Mouse (Mus musculus) forebrain, embryonic 15.5 days (tissue): ENCODE measurements around the gene Fbp1. TPM values are rescaled to one million over a fixed set of nuclear protein-coding genes. Genes with fewer than 3 reads are reported as not detected.

ENCODE experiments used
- ATAC-seq: fragments of 200-750 bp; cut with Nextera tagmentation; replicated peaks from 2 replicates; pipeline ENCODE4 v1.8.0; 2017; ENCODE audit warnings: mild to moderate bottlenecking, moderate TSS enrichment, moderate library complexity
- H3K27ac ChIP-seq: fragments of 300-500 bp; sonication (generic); replicated peaks from 2 replicates; pipeline ENCODE4 v1.5.1; 2015; ENCODE audit warnings: mild to moderate bottlenecking, inconsistent platforms
- H3K27me3 ChIP-seq: fragments of 300-500 bp; sonication (generic); 2 replicates; pipeline ENCODE4 v1.6.1; 2015; ENCODE audit warnings: inconsistent platforms
- H3K36me3 ChIP-seq: fragments of 300-500 bp; sonication (generic); 2 replicates; pipeline ENCODE4 v1.6.1; 2015; ENCODE audit warnings: mild to moderate bottlenecking, inconsistent platforms
- H3K4me1 ChIP-seq: fragments of 300-500 bp; sonication (generic); 2 replicates; pipeline ENCODE4 v1.6.1; 2015; ENCODE audit warnings: inconsistent platforms
- H3K4me2 ChIP-seq: fragments of 300-500 bp; sonication (generic); replicated peaks from 2 replicates; pipeline ENCODE4 v1.6.1; 2015; ENCODE audit warnings: mild to moderate bottlenecking, inconsistent platforms
- H3K4me3 ChIP-seq: fragments of 300-500 bp; sonication (generic); 2 replicates; pipeline ENCODE4 v1.5.1; 2015; ENCODE audit warnings: mild to moderate bottlenecking, inconsistent platforms
- H3K9ac ChIP-seq: fragments of 300-500 bp; sonication (generic); replicated peaks from 2 replicates; pipeline ENCODE4 v1.6.1; 2015; ENCODE audit warnings: mild to moderate bottlenecking, inconsistent platforms
- H3K9me3 ChIP-seq: fragments of 300-500 bp; sonication (generic); 2 replicates; pipeline ENCODE4 v1.6.1; 2016; ENCODE audit warnings: inconsistent platforms
- WGBS: fragments of 180-500 bp; shearing (Covaris S2); methylation state at CpG from one replicate; pipeline ENCODE4 v1.1.7; 2015; ENCODE audit warnings: mixed read lengths; 5-methylcytosine and 5-hydroxymethylcytosine counted together
- polyA plus RNA-seq: library from polyadenylated mRNA; unstranded; fragments of >200 nt; fragmentation: Nextera tagmentation; extraction: Ambion mirVana; gene quantifications from 2 replicates; pipeline ENCODE4 v1.2.1, GENCODE M21; 2015

Fbp1 gene
- polyA plus RNA-seq, 1 experiment from 2014 or later = not detected

GRCm38 (mm10) chr13:62910206-62910605, 22.1 kb upstream of the Fbp1 start:
- Histone ChIP-seq H3K9ac (no peak overlapping the region), H3K9me3 (no peaks in the 10 kb centered on the region), H3K4me1 (peaks cover 3% of the 10 kb centered on the region; the same call in 1 of the 2 replicates), H3K4me2 (no peak overlapping the region), H3K27me3 (no peaks in the 10 kb centered on the region), H3K36me3 (no peaks in the 10 kb centered on the region), H3K4me3 (no peak overlapping the region), H3K27ac (no peak overlapping the region)
- no peak for ATAC-seq
- 82% methylated on average over 4 of the region's 4 CpGs for whole genome bisulfite sequencing

GRCm38 (mm10) chr13:62909776-62910175, 21.7 kb upstream of the Fbp1 start:
- ATAC-seq = no peak
- WGBS = 79% methylated on average over 5 of the region's 5 CpGs

GRCm38 (mm10) chr13:62908163-62908559, 20.1 kb upstream of the Fbp1 start:
- Histone ChIP-seq H3K9me3 (no peaks in the 10 kb centered on the region), H3K9ac (no peak overlapping the region), H3K4me2 (no peak overlapping the region), H3K4me1 (peaks cover 3% of the 10 kb centered on the region; the same call in 1 of the 2 replicates), H3K36me3 (no peaks in the 10 kb centered on the region), H3K27ac (no peak overlapping the region), H3K4me3 (no peak overlapping the region), H3K27me3 (no peaks in the 10 kb centered on the region)
- ATAC-seq = no peak
- 52% methylated on average over 8 of the region's 8 CpGs for WGBS

More at GRCm38 (mm10) chr13:62909776-62910175, 21.7 kb upstream of the Fbp1 start:
- H3K9ac ChIP-seq = no peak overlapping the region
- no peaks in the 10 kb centered on the region for H3K36me3 ChIP-seq
- peaks cover 3% of the 10 kb centered on the region; the same call in 1 of the 2 replicates for H3K4me1 ChIP-seq
- H3K4me2 ChIP-seq = no peak overlapping the region
- no peaks in the 10 kb centered on the region for H3K9me3 ChIP-seq
- no peak overlapping the region for H3K4me3 ChIP-seq
- no peak overlapping the region for H3K27ac ChIP-seq
- no peaks in the 10 kb centered on the region for H3K27me3 ChIP-seq

- Histone ChIP-seq H3K9ac (no peak overlapping the region), H3K4me1 (peaks cover 3% of the 10 kb centered on the region; the same call in 1 of the 2 replicates), H3K4me3 (no peak overlapping the region), H3K27me3 (no peaks in the 10 kb centered on the region), H3K4me2 (no peak overlapping the region; the same call in 1 of the 2 replicates), H3K27ac (no peak overlapping the region), H3K9me3 (no peaks in the 10 kb centered on the region), H3K36me3 (no peaks in the 10 kb centered on the region)
- WGBS = 73% methylated on average over 14 of the region's 14 CpGs
- ATAC-seq = no peak
Measured at GRCm38 (mm10) chr13:62907527-62908162, 19.6 kb upstream of the Fbp1 start.

GRCm38 (mm10) chr13:62901139-62901538, 13.1 kb upstream of the Fbp1 start:
- Histone ChIP-seq H3K36me3 (no peaks in the 10 kb centered on the region), H3K4me2 (no peak overlapping the region), H3K4me3 (no peak overlapping the region), H3K9ac (no peak overlapping the region), H3K27me3 (no peaks in the 10 kb centered on the region), H3K9me3 (no peaks in the 10 kb centered on the region), H3K4me1 (no peaks in the 10 kb centered on the region), H3K27ac (no peak overlapping the region)
- no peak for ATAC-seq

- no peaks in the 10 kb centered on the region for H3K9me3 ChIP-seq
- 81% methylated on average over 4 of the region's 4 CpGs for WGBS
- no peaks in the 10 kb centered on the region for H3K4me1 ChIP-seq
- no peak overlapping the region for H3K27ac ChIP-seq
- no peak overlapping the region for H3K9ac ChIP-seq
- no peak for ATAC-seq
- H3K4me3 ChIP-seq = no peak overlapping the region
- no peaks in the 10 kb centered on the region for H3K36me3 ChIP-seq
- H3K4me2 ChIP-seq = no peak overlapping the region
- no peaks in the 10 kb centered on the region for H3K27me3 ChIP-seq
Measured at GRCm38 (mm10) chr13:62897927-62898646, 10.0 kb upstream of the Fbp1 start.

- ATAC-seq = no peak
- Histone ChIP-seq H3K27me3 (peaks cover under 1% of the 10 kb centered on the region; the same call in 1 of the 2 replicates), H3K4me1 (no peaks in the 10 kb centered on the region), H3K4me3 (no peak overlapping the region), H3K9me3 (no peaks in the 10 kb centered on the region), H3K27ac (no peak overlapping the region), H3K9ac (no peak overlapping the region), H3K36me3 (no peaks in the 10 kb centered on the region), H3K4me2 (no peak overlapping the region)
- 81% methylated on average over 9 of the region's 9 CpGs for WGBS
Measured at GRCm38 (mm10) chr13:62893044-62893842, 5.2 kb upstream of the Fbp1 start.

- Histone ChIP-seq H3K27me3 (peaks cover 20% of the 10 kb centered on the region), H3K36me3 (no peaks in the 10 kb centered on the region), H3K9ac (no peak overlapping the region), H3K27ac (no peak overlapping the region), H3K4me2 (no peak overlapping the region), H3K4me3 (no peak overlapping the region), H3K9me3 (no peaks in the 10 kb centered on the region), H3K4me1 (peaks cover 4% of the 10 kb centered on the region; the same call in 1 of the 2 replicates)
- ATAC-seq = no peak
- 83% methylated on average over 2 of the region's 2 CpGs for WGBS
Measured at GRCm38 (mm10) chr13:62889311-62889710, 1.2 kb upstream of the Fbp1 start.

GRCm38 (mm10) chr13:62884536-62884935, 3.5 kb downstream of the Fbp1 start:
- WGBS = 85% methylated on average over 3 of the region's 3 CpGs
- H3K27me3 ChIP-seq = peaks cover 20% of the 10 kb centered on the region
- H3K27ac ChIP-seq = no peak overlapping the region
- no peaks in the 10 kb centered on the region for H3K36me3 ChIP-seq
- ATAC-seq = no peak
- H3K4me2 ChIP-seq = no peak overlapping the region
- H3K4me3 ChIP-seq = no peak overlapping the region
- peaks cover 4% of the 10 kb centered on the region; the same call in 1 of the 2 replicates for H3K4me1 ChIP-seq
- no peak overlapping the region for H3K9ac ChIP-seq
- no peaks in the 10 kb centered on the region for H3K9me3 ChIP-seq

- no peak overlapping the region for H3K27ac ChIP-seq
- ATAC-seq = no peak
- no peaks in the 10 kb centered on the region for H3K9me3 ChIP-seq
- H3K9ac ChIP-seq = no peak overlapping the region
- H3K4me1 ChIP-seq = peaks cover 4% of the 10 kb centered on the region; the same call in 1 of the 2 replicates
- H3K4me2 ChIP-seq = no peak overlapping the region
- WGBS = 92% methylated on average over 9 of the region's 9 CpGs
- H3K27me3 ChIP-seq = peaks cover 20% of the 10 kb centered on the region
- no peaks in the 10 kb centered on the region for H3K36me3 ChIP-seq
- H3K4me3 ChIP-seq = no peak overlapping the region
Measured at GRCm38 (mm10) chr13:62883925-62884324, 4.2 kb downstream of the Fbp1 start.

GRCm38 (mm10) chr13:62883436-62883835, 4.6 kb downstream of the Fbp1 start:
- H3K36me3 ChIP-seq = no peaks in the 10 kb centered on the region
- 77% methylated on average over 2 of the region's 2 CpGs for WGBS
- H3K27ac ChIP-seq = no peak overlapping the region
- H3K4me1 ChIP-seq = peaks cover 4% of the 10 kb centered on the region; the same call in 1 of the 2 replicates
- no peak overlapping the region for H3K4me2 ChIP-seq
- H3K27me3 ChIP-seq = peaks cover 20% of the 10 kb centered on the region
- no peaks in the 10 kb centered on the region for H3K9me3 ChIP-seq
- no peak overlapping the region for H3K4me3 ChIP-seq
- no peak for ATAC-seq
- no peak overlapping the region for H3K9ac ChIP-seq

GRCm38 (mm10) chr13:62882856-62883255, 5.2 kb downstream of the Fbp1 start:
- H3K27me3 ChIP-seq = peaks cover 15% of the 10 kb centered on the region
- H3K4me1 ChIP-seq = peaks cover 4% of the 10 kb centered on the region; the same call in 1 of the 2 replicates
- 94% methylated on average over 5 of the region's 5 CpGs for WGBS
- H3K9ac ChIP-seq = no peak overlapping the region
- H3K4me2 ChIP-seq = no peak overlapping the region
- H3K4me3 ChIP-seq = no peak overlapping the region
- ATAC-seq = no peak
- no peaks in the 10 kb centered on the region for H3K9me3 ChIP-seq
- no peak overlapping the region for H3K27ac ChIP-seq
- H3K36me3 ChIP-seq = no peaks in the 10 kb centered on the region
